Mouse (Mus musculus) layer of hippocampus, postnatal 14 days (tissue): ENCODE results near the gene Bex1. TPM values are rescaled to one million over a fixed set of nuclear protein-coding genes. Genes with fewer than 3 reads are reported as not detected.
"Not testable (repeated sequence)": the region's sequence is repeated elsewhere in the genome, so short reads cannot be mapped to it uniquely, and the experiment has no call there.

Experiments
- DNase-seq, 2 experiments: peaks; one replicate each; pipeline ENCODE4 v3.0.0; 2021 to 2022; ENCODE audit warnings: low spot score in 2 of 2, mixed read lengths in 1 of 2
- long read RNA-seq, 2 experiments: library from polyadenylated mRNA; stranded (forward); transcript quantifications; one replicate each; pipeline ENCODE4 v2.0.0; 2021
- total RNA-seq, 2 experiments: library from RNA; stranded (reverse); gene quantifications; 2 replicates each; pipeline ENCODE4 v1.2.3; 2021

The Bex1 gene
- total RNA-seq = 10 to 100 TPM; 75.5 to 80.4 TPM
- long read RNA-seq, experiment 1, transcript Bex1-201 (3 exons, 866 nt) = major isoform, 22 of 48 reads
- long read RNA-seq, experiment 1, partial matches to known transcripts = 2 of 48 reads
- long read RNA-seq, experiment 1, other reads (novel, unspliced or antisense) = 23 of 48 reads
- long read RNA-seq, experiment 2, transcript Bex1-201 (3 exons, 866 nt) = major isoform, 48 of 170 reads
- long read RNA-seq, experiment 2, partial matches to known transcripts = 18 of 170 reads
- long read RNA-seq, experiment 2, other reads (novel, unspliced or antisense) = 102 of 170 reads

- DNase-seq = not testable (repeated sequence)
These were observed at the start of gene Bex1, which contains the start of gene Tceal7 for GRCm38 (mm10) chrX:136214729-136215677. TSS of gene Bex1 (minus strand) at chrX:136215513. TSS of gene Tceal7 (plus strand) at chrX:136214779.

- no peak for DNase-seq
These were observed 36.9 kb upstream of the Bex1 start for GRCm38 (mm10) chrX:136252023-136252729.

DNA sequence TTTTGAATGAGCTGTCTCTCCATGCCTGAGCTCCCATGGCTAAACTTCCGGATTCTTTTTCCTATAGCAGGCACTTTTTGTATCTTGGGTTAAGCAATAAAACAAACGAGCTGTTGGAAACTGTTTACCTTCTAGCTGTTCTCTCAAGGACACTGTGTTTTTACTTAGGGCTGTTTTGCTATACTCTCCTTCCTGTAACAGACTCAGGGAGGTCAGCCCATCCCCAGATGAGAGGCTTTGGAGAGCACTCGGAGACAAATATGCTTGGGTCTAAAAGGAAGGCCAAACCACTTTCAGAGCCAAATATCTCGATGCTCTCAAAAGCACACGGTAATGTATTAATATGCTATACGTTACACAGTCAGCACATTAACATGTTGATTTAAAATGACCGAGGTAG lies 34.4 kb upstream of the Bex1 start:
- DNase-seq = no peak

GRCm38 (mm10) chrX:136248811-136249210 lies 33.5 kb upstream of the Bex1 start:
- no peak for DNase-seq

DNA sequence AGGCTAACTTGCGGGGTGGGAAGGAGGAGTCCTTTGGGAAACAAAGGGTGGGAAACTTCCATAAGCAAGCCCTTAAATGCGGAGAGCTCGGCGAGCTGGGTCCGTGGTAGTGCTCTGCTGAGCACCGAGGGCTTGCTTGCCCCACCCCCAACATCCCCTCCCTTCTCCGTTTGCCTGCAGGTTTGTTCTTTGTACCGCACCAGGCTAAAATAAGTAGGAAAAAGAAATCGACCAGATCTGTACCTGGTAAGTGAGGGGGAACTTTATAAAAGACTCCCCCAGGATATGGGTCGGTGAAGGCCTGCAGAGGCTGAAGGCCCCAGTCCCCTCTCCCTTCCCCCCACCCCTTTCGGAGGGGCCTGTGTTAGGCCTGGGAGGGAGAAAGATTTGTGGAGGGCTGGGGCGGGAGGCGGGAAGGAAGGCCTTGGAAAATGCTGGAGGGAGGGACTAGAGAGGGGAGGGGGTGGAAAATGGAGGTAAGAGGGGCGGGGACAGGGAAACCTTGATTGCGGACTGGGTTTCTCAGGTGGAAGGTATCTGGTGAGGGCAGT lies 30.3 kb upstream of the Bex1 start:
- peak in 1 of 2 experiments; percentile 4 for DNase-seq

GRCm38 (mm10) chrX:136244574-136245229 lies 29.4 kb upstream of the Bex1 start, which contains the start of gene Tceal9:
TSS of gene Tceal9 (plus strand) at chrX:136245079.
- DNase-seq = peak; percentile 47 to 69

DNA sequence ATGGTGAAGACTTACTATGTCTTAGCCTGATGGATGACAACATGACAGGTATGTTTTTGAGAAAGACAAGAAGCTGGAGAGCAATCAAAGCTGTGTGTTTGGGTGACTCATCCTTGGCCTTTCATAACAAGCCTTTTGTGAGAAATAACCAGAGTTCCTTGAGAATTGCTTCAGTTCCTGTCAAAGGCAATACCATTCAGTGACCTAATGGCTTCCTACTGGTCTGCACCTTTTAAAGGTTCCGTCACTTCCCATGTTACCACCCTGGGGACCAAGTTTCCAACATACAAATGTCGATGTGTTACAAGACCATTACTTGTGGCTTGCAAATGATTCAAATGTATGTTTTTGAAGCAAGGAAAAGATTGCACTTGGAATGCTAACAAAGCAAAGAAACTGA lies 27.9 kb upstream of the Bex1 start:
- DNase-seq = no peak

DNA sequence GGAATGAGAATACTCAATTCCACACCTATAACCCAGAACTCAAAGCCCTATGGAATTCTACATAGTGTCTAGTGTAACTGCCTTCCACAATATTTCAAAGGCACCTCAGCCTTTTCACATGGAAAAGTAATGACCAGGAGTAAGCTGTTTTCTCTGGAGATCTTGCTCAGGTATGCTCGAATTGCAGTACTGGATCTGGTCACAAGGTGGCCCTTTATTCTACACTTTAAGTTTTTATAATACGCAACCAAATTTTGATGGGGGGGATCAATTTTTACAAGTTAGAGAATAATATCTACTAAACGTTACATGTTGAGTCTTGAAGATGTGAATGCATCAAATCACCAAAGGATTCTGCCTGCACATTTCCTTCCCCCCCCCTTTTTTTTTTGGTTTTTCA lies 22.8 kb upstream of the Bex1 start:
- peak in 1 of 2 experiments; percentile 31 for DNase-seq

DNA sequence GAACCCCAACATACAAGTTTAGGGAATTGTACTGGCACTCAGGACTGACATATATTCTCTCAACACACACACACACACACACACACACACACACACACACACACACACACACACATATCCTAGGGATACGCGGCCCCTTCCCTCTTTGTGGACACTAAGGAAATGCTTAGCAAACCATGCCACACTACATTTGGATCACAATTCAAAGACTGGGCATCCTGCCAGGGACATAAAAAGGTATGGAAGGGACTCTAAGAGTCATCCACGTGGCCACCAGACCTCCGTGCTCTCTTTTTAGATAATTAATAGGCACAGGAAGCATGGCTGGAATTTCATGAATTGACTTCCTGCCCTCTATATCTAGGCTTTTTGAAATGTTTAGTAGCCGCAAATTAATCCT lies 12.5 kb upstream of the Bex1 start:
- DNase-seq = no peak

DNA sequence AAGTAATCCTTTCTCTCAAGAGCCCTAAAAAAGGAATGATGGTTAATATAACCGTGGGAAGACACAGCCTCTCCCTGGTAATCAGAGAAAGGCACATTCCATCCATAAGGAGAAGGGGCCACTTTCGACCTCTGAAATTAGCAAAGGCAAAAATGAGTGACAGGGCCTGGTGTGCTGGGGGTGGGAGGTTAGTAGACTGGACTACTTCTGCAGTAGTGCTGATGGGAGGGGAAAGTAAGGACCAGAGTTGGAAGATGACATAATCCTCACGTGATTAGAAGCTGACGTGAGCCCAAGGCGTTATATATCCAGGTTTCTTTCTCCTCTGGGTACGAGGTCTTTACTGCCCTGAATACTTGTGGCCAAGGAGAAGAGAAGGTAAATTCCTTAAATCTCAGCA lies 8.4 kb upstream of the Bex1 start:
- DNase-seq = no peak

DNA sequence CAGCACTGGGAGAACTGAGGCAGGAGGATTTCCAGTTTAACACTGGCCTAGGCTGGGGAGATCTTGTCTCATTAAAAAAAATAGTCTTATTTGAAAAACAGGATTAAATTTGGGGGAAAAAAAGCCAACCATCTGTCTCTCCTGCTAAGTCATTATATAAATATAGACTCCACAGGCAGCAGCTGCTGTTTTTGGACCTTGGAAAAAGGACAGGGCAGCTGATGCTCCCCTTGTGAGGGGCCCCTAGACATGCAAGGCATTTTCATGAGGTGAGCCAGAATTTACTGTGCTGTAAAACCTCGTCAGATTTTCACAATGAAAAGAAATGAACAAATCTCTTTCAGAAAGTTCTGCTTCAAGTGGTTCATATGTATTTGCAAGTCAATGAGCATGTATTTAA lies 990 bp upstream of the Bex1 start:
- DNase-seq = no peak

DNA sequence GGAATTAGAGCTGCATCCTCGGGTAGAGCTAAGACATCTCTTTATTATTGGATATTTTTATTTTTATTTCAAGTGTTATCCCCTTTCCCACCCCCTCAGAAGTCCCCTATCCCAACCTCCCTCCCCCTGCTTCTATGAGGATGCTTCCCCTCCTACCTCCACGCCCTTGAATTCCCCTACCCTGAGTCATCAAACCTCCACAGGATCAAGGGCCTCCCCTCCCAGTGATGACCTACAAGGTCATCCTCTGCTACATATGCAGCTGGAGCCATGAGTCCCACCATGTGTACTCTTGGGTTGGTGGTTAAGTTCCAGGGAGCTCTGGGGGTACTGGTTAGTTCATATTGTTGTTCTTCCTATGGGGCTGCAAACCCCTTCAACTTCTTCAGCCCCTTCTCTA lies 1.9 kb downstream of the Bex1 start:
- no peak for DNase-seq

- no peak for DNase-seq
These were observed 10.9 kb downstream of the Bex1 start for GRCm38 (mm10) chrX:136204406-136204805.

DNA sequence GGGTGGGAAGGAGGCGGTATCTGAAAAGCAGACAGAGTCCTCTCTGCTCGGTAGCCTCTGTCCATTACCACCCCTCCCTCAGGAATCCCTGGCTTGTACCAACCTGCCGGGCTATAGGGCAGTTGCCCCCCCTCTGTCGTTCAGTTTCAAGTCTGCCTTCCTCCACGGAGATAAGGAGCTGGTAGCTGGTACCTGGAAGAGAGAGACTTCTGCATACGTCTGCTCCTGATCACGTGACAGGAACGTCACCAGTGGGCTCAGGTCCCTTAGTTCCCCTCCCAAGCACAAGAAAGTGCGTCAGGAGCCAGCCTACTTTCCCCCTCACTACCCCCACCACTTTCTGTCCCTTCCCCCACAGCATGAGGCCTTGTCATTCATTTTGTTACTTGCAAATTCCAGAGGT lies 11.6 kb downstream of the Bex1 start, which contains the start of gene Tceal5:
Tceal5 (minus strand) TSS at position 213 of the 403 bp plus-strand sequence.
- DNase-seq = peak; percentile 37 to 55

DNA sequence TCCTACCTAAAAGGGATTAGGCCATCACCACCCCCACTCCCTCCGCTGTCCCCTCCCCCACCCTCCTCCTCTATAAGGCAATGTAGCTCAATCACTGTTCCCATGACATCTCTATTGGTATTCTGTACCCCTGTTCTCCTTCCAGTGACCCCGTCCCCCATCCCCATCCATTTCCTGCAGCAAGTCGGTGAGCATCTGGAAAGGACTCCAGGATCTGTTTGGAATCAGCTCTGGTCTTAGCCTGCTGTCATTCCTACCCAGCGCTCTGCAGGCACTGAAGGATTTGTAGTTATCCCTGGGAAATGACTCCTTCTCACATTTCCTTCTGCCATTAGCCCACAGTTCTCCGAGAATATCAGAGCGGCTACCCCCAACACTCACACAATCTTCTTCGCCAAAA lies 12.1 kb downstream of the Bex1 start:
- peak in 1 of 2 experiments; percentile 7 for DNase-seq

DNA sequence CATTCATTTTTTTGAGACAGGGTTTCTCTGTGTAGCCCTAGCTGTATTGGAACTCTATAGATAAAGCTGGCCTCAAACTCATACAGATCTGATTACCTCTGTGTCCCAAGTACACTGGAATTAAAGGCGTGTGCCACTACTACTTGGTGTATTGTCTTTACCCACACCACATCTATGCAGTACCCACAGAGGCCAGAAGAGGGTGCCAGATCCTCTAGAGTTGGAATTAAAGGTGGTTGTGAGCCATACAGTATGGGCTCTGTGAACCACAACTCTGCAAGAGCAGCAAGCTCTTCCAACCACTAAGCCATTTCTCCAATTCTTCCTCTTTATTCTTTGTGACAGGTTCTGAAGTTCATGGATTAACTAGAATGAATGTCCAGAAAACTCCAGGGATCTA lies 18.4 kb downstream of the Bex1 start:
- no peak for DNase-seq

GRCm38 (mm10) chrX:136195193-136195944 lies 19.9 kb downstream of the Bex1 start:
- DNase-seq = no peak

DNA sequence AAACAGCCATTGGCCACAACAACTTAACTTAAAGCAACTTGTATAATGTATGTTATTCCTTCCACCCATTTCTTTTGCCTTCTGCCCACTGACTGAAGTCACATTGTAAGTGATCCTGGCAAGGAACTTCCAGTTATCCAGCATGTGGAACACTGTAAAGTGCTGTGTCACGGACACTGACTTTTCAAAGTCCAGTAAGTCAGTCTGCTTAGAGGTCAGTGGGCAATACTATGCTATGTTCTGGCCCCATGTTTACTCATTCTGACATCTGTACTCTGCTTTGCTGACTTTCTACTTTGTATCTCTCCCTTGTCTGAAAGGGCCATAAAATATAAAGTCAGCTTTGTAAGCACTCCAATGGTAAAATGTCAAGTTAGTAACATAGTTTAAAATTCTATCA lies 32.2 kb downstream of the Bex1 start:
- DNase-seq = no peak

- no peak for DNase-seq
These were observed 34.3 kb downstream of the Bex1 start for GRCm38 (mm10) chrX:136180897-136181553.
